Mouse (Mus musculus) leukemia stem cell, adult 10-12 weeks (primary cell): ENCODE data around the gene Atp5b. TPM values are rescaled to one million over a fixed set of nuclear protein-coding genes. Genes with fewer than 3 reads are reported as not detected.

ENCODE experiments used
- polyA plus RNA-seq: library from polyadenylated mRNA; stranded (reverse); fragments of >175 nt; gene quantifications from 2 replicates; pipeline ENCODE4 v1.2.3, GENCODE M21; 2012; ENCODE audit warnings: low replicate concordance

Atp5b gene
- 1,361 and 1,521 TPM in 2 replicates for polyA plus RNA-seq

DNA sequence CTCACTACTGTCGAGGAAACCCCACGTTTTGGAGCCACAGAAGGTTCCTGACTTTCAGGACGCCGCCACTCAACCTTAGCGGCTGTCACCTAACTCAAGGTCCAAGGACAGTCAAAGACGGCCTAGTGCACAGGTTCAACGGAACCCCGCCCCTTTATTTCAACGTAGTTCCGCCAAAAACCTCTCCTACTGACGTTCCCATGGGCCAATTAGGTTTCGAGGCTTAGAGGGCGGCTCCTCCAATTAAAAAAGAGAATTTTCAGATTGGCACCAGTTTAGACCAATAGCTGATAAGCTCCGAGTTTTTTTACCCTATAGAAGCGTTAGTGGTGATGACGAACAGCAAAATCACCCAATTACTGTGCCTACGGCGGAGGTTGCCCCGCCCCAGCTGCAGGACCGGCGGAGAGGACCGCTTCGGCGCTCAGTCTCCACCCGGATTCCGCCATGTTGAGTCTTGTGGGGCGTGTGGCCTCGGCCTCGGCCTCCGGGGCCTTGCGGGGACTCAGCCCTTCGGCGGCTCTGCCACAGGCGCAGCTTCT is at the start of gene Atp5b:
Atp5b (plus strand) TSS at position 394 of the 542 bp plus-strand sequence.

DNA sequence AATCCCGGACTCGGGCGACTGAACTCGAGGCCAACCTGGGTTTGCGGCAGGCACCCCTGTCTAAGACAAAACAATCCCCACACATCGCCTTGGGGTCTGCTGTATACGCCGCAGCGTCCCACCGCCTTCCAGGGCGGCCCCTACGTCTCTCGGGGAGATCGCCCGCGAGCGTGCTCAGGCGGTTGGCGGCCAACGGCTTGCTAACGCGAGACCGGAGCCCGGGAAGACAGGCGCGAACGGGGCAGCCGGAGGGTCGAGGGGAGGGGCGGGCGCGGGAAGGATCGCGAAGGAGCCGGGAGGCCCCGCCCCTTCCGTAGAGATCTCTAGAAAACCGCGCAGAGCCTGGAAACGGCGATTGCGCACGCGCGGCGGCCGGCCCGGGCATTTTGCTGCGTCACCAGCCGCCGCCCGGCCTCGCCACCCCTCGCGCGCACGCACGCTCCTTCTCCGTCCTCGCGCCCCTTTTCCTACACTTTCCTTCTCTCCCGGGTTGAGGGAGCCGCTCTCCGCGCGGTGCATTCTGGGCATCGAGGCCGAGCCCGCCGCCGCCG is 24.4 kb upstream of the Atp5b start, which contains the start of gene Ptges3:
Ptges3 (plus strand) TSS at position 354 of the 551 bp plus-strand sequence.

DNA sequence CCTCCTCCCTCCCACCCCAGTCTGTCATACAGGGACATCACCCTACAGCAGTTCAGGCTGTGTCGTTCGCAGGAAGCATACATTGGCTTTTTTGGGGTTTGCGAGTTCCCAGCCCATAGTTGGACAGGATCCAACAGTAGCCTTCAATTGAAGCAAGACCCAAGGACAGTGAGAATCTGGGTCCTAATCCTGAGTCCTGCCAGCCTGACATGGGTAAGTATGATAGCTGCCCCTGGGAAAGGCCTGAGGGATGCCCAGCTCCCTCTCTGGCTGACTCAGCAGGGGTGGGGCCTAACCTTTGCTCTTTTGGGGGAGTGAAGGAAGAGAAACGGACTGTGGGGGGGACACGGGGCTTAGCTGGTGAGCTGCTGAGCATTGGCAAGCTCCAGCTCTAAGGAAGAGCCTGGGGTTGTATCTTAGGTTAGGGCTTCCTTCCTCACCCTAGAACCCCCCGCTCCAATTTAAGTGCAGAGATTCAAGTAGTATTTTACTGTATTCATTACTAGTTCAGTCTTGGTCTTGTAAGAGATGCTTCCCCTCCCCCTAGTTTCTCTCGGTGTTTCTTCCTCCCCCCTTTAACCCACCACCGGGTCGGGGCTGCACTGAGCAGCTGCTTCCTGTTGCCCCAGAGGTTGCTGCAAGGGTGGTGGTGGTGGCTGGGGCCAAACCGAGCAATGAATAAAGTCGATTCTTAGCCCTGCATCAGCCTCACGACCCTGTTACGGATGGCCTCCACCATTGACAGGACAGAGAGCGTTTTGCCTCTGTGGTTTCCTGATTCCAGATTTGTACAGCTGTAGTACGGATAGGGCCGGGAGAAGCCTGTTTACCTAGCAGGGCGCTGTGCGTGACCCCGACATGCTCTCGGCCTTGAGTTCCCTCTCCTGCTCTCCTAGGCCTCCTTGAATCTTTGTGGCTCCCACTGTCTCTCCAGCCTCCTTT is 8.8 kb downstream of the Atp5b start, which contains the start of gene Baz2a:
Baz2a (plus strand) TSS at position 14 of the 942 bp plus-strand sequence.

Other genes starting within 250 kb of the Atp5b start
- gene Rdh19, start 233.3 kb upstream of the Atp5b start, polyA plus RNA-seq: not detected in 2 replicates
- gene Rdh16f2, start 216.8 kb upstream of the Atp5b start, polyA plus RNA-seq: not detected in 2 replicates
- gene Rdh7, start 194.5 kb upstream of the Atp5b start, polyA plus RNA-seq: not detected in 2 replicates
- gene Sdr9c7, start 184.8 kb upstream of the Atp5b start, polyA plus RNA-seq: 0.21 TPM in 1 of 2 replicates, not detected in the other
- not detected in 2 replicates for gene Hsd17b6, start 75.7 kb upstream of the Atp5b start, polyA plus RNA-seq
- gene Prim1, start 68.1 kb upstream of the Atp5b start, polyA plus RNA-seq: 0.82 and 4.9 TPM in 2 replicates
- 16.7 and 52.0 TPM in 2 replicates for gene Naca, start 47.7 kb upstream of the Atp5b start, polyA plus RNA-seq
- 98.6 and 122 TPM in 2 replicates for gene Ptges3, start 24.3 kb upstream of the Atp5b start, polyA plus RNA-seq
- gene Baz2a, start 8.3 kb downstream of the Atp5b start, polyA plus RNA-seq: 9.2 and 28.5 TPM in 2 replicates
- gene Rbms2, start 97.0 kb downstream of the Atp5b start, polyA plus RNA-seq: 6.1 and 6.7 TPM in 2 replicates
- 1.7 and 2.8 TPM in 2 replicates for gene Gls2, start 111.2 kb downstream of the Atp5b start, polyA plus RNA-seq
- 0.39 and 3.8 TPM in 2 replicates for gene Spryd4, start 128.5 kb downstream of the Atp5b start, polyA plus RNA-seq
- 0.32 and 0.44 TPM in 2 replicates for gene Mip, start 142.6 kb downstream of the Atp5b start, polyA plus RNA-seq
- gene Timeless, start 148.8 kb downstream of the Atp5b start, polyA plus RNA-seq: 19.8 and 23.0 TPM in 2 replicates
- 0.13 TPM in 1 of 2 replicates, not detected in the other for gene Apon, start 170.8 kb downstream of the Atp5b start, polyA plus RNA-seq
- not detected in 2 replicates for gene Apof, start 185.4 kb downstream of the Atp5b start, polyA plus RNA-seq
- 26.1 and 38.2 TPM in 2 replicates for gene Stat2, start 187.3 kb downstream of the Atp5b start, polyA plus RNA-seq
- gene Il23a, start 215.5 kb downstream of the Atp5b start, polyA plus RNA-seq: 0.12 and 0.13 TPM in 2 replicates
- 2.8 and 6.3 TPM in 2 replicates for gene Pan2, start 220.1 kb downstream of the Atp5b start, polyA plus RNA-seq
- 27.5 and 52.4 TPM in 2 replicates for gene Cnpy2, start 239.2 kb downstream of the Atp5b start, polyA plus RNA-seq